ENCODE assay signal across 9 mouse cellular contexts in the genomic region with DNA sequence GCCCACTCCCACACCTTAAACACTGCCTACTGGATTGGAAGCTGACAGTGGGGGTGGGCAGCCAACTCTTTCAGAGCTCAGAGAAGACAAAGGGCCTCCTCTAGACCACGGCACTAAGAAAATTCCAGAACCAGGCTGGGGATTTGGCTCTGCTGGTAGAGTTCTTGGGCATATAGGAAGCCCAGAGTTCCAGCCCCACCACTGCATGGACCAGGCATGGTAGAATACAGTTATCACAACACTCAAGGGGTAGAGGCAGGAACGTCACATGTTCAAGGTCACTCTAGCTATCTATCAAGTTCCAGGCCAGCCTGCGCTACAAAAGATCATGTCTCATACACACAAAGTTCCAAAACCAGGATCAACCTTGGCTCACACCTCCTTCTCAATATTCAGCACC. TPM values are rescaled to one million over a fixed set of nuclear protein-coding genes. Genes with fewer than 3 reads are reported as not detected.
DNase-seq lines count a peak whose midpoint lies in the region; ATAC-seq and TF ChIP-seq lines count a peak whose summit lies in the region.
"Had no signal": no experiment of that assay in that cellular context is flagged by ENCODE, and none has a peak within 500 bp of the region (broad histone marks: within the 10 kb centered on the region; RNA-seq: fewer than 3 reads in every experiment).

No protein-coding gene starts in this region.

- no peaks in the 10 kb centered on the region for H3K9me3 ChIP-seq in kidney, embryonic 15.5 days (replicated peaks)
- H3K9me3 ChIP-seq in embryonic facial prominence, embryonic 14.5 days (ENCODE audit: control insufficient read depth, low read length): no peaks in the 10 kb centered on the region
- H3K9me3 ChIP-seq in intestine, embryonic 15.5 days: no peaks in the 10 kb centered on the region

- H3K36me3 ChIP-seq in kidney, embryonic 15.5 days: peaks cover 25% of the 10 kb centered on the region; the same call in 1 of the 2 replicates
- H3K36me3 ChIP-seq in embryonic facial prominence, embryonic 14.5 days (ENCODE audit: control insufficient read depth, insufficient read depth, low read length): peaks cover 5% of the 10 kb centered on the region; the same call in 1 of the 2 replicates
- H3K36me3 ChIP-seq in intestine, embryonic 15.5 days: no peaks in the 10 kb centered on the region; the same call in 1 of the 2 replicates
- no peaks in the 10 kb centered on the region for H3K36me3 ChIP-seq in myocyte (ENCODE audit: control insufficient read depth, insufficient read depth)

- 66% methylated on average over 3 of the region's 3 CpGs for WGBS in kidney, embryonic 15.5 days
- 79% methylated on average over 3 of the region's 3 CpGs for WGBS in embryonic facial prominence, embryonic 14.5 days
- 63% methylated on average over 3 of the region's 3 CpGs for WGBS in intestine, embryonic 15.5 days

- ATAC-seq in kidney, embryonic 15.5 days (replicated peaks; ENCODE audit: low FRiP score): no peak
- no peak for ATAC-seq in embryonic facial prominence, embryonic 14.5 days (ENCODE audit: low read depth)
- ATAC-seq in intestine, embryonic 15.5 days: no peak
- ATAC-seq: Patski had no signal

- DNase-seq in kidney, postnatal 25 days: no peak
- no peak for DNase-seq in embryonic facial prominence, embryonic 14.5 days (ENCODE audit: low spot score)
- DNase-seq in Muller cell, postnatal 12 days (ENCODE audit: inconsistent ontology term): no peak
- DNase-seq in cerebellum, postnatal 4 days (ENCODE audit: low spot score in 2 of 2): no peak
- no peak for DNase-seq in frontal cortex, postnatal 25 days (ENCODE audit: low spot score in 2 of 2)

- H3K9ac ChIP-seq in kidney, embryonic 15.5 days: peak overlapping the region; percentile 67
- peak overlapping the region; percentile 85; the same call in 1 of the 2 replicates for H3K9ac ChIP-seq in embryonic facial prominence, embryonic 14.5 days (ENCODE audit: low read depth, low read length)
- H3K9ac ChIP-seq in intestine, embryonic 15.5 days: peak overlapping the region; percentile 83

- peak overlapping the region; percentile 79 for H3K4me3 ChIP-seq in kidney, embryonic 15.5 days (replicated peaks)
- H3K4me3 ChIP-seq in embryonic facial prominence, embryonic 14.5 days (ENCODE audit: low read depth, low read length): peak overlapping the region; percentile 78
- peak overlapping the region; percentile 85 for H3K4me3 ChIP-seq in intestine, embryonic 15.5 days (replicated peaks)
- H3K4me3 ChIP-seq in myocyte: peak overlapping the region; percentile 71

- H3ac ChIP-seq in myocyte (ENCODE audit: control insufficient read depth, insufficient read length): no peak overlapping the region

- H3K27ac ChIP-seq in kidney, embryonic 15.5 days: no peak overlapping the region
- H3K27ac ChIP-seq in embryonic facial prominence, embryonic 14.5 days (replicated peaks; ENCODE audit: low read depth, low read length): no peak overlapping the region
- peak overlapping the region; percentile 82; the same call in 1 of the 2 replicates for H3K27ac ChIP-seq in intestine, embryonic 15.5 days

- peaks cover 47% of the 10 kb centered on the region for H3K4me1 ChIP-seq in kidney, embryonic 15.5 days
- H3K4me1 ChIP-seq in embryonic facial prominence, embryonic 14.5 days (ENCODE audit: control insufficient read depth, insufficient read depth, low read length): peaks cover 19% of the 10 kb centered on the region
- peaks cover 12% of the 10 kb centered on the region for H3K4me1 ChIP-seq in intestine, embryonic 15.5 days (replicated peaks)

- no peak for TF ChIP-seq POLR2A in myocyte (IDR thresholded peaks at IDR 0.05; ENCODE audit: insufficient read length, low read depth)

- H3K4me2 ChIP-seq in kidney, embryonic 15.5 days: peak overlapping the region; percentile 73
- H3K4me2 ChIP-seq in embryonic facial prominence, embryonic 14.5 days (ENCODE audit: low read depth, low read length): peak overlapping the region; percentile 84
- H3K4me2 ChIP-seq in intestine, embryonic 15.5 days (replicated peaks): peak overlapping the region; percentile 67
- H3K4me2 ChIP-seq in myocyte (ENCODE audit: low read depth): peak overlapping the region; percentile 73

- H3K27me3 ChIP-seq in kidney, embryonic 15.5 days: no peaks in the 10 kb centered on the region
- H3K27me3 ChIP-seq in embryonic facial prominence, embryonic 14.5 days (replicated peaks; ENCODE audit: control insufficient read depth, insufficient read depth, low read length): no peaks in the 10 kb centered on the region
- H3K27me3 ChIP-seq in intestine, embryonic 15.5 days (replicated peaks): no peaks in the 10 kb centered on the region
- H3K27me3 ChIP-seq in myocyte (ENCODE audit: control insufficient read depth, insufficient read depth, insufficient read length): no peaks in the 10 kb centered on the region
- H3K27me3 ChIP-seq: Patski had no signal

- peaks cover 60% of the 10 kb centered on the region for H3K79me2 ChIP-seq in myocyte (ENCODE audit: control insufficient read depth, insufficient read depth)

TF ChIP-seq in myocyte, 11 proteins besides CTCF, POLR2A, EP300 and RAD21:
- TF ChIP-seq REST (IDR thresholded peaks at IDR 0.05; ENCODE audit: insufficient read depth, insufficient read length): no peak
- TF ChIP-seq E2F4 (IDR thresholded peaks at IDR 0.05; ENCODE audit: insufficient read depth): no peak
- TF ChIP-seq MYOD1 (IDR thresholded peaks at IDR 0.05; ENCODE audit: control insufficient read depth in 1 of 3, insufficient read length in 2 of 3, low read depth in 2 of 3): no peak
- no peak for TF ChIP-seq MYOG (IDR thresholded peaks at IDR 0.05; ENCODE audit: control insufficient read depth in 1 of 3, insufficient read depth in 1 of 3, insufficient read length in 2 of 3, low read depth in 2 of 3)
- TF ChIP-seq TCF3 (IDR thresholded peaks at IDR 0.05; ENCODE audit: insufficient read length, low read depth): no peak
- TF ChIP-seq TCF12 (IDR thresholded peaks at IDR 0.05; ENCODE audit: insufficient read depth, poor library complexity, severe bottlenecking): no peak
- no peak for TF ChIP-seq MAX (IDR thresholded peaks at IDR 0.05; ENCODE audit: low read depth)
- no peak for TF ChIP-seq POLR2AphosphoS2 (IDR thresholded peaks at IDR 0.05; ENCODE audit: insufficient read length, low read depth)
- no peak for TF ChIP-seq SRF (IDR thresholded peaks at IDR 0.05; ENCODE audit: control insufficient read depth, insufficient read length, low read depth)
- TF ChIP-seq CEBPB (IDR thresholded peaks at IDR 0.05; ENCODE audit: insufficient read depth, poor library complexity, severe bottlenecking): no peak
- TF ChIP-seq USF1 (IDR thresholded peaks at IDR 0.05; ENCODE audit: low read depth): no peak
TF ChIP-seq in myocyte: peak in this region for 0.

RNA-seq across cellular contexts. Expression of gene Ralb, which starts 1.4 kb away (rescaled TPM):
- polyA plus RNA-seq in kidney, embryonic 15.5 days (2015; fragmentation: Nextera tagmentation; extraction: Ambion mirVana): 151 and 155 TPM in 2 replicates
- polyA plus RNA-seq in embryonic facial prominence, embryonic 14.5 days (2014; fragmentation: Nextera tagmentation; extraction: Ambion mirVana): 96.8 and 114 TPM in 2 replicates
- 172 and 179 TPM in 2 replicates for polyA plus RNA-seq in intestine, embryonic 15.5 days (2015; fragmentation: Nextera tagmentation; extraction: Ambion mirVana)
- 26.0 TPM for polyA plus RNA-seq in myocyte (2012; fragmentation: generic; extraction: Trizol)

RNA-seq across cellular contexts. Expression of gene Tmem185b, which starts 22.8 kb away (rescaled TPM):
- 29.8 and 31.4 TPM in 2 replicates for polyA plus RNA-seq in kidney, embryonic 15.5 days (2015; fragmentation: Nextera tagmentation; extraction: Ambion mirVana)
- polyA plus RNA-seq in embryonic facial prominence, embryonic 14.5 days (2014; fragmentation: Nextera tagmentation; extraction: Ambion mirVana): 25.3 and 25.8 TPM in 2 replicates
- polyA plus RNA-seq in intestine, embryonic 15.5 days (2015; fragmentation: Nextera tagmentation; extraction: Ambion mirVana): 24.0 and 25.7 TPM in 2 replicates
- 15.8 TPM for polyA plus RNA-seq in myocyte (2012; fragmentation: generic; extraction: Trizol)
